Mouse (Mus musculus) thymus, postnatal 0 days (tissue): ENCODE measurements around the gene Traf3ip1. TPM values are rescaled to one million over a fixed set of nuclear protein-coding genes. Genes with fewer than 3 reads are reported as not detected.

ENCODE experiments used
- DNase-seq: peaks from one replicate; pipeline ENCODE4 v3.0.0-alpha.2; 2015; ENCODE audit warnings: low spot score
- polyA plus RNA-seq: library from polyadenylated mRNA; unstranded; fragments of >200 nt; fragmentation: Nextera tagmentation; extraction: Ambion mirVana; gene quantifications from 2 replicates; pipeline ENCODE4 v1.2.1, GENCODE M21; 2015

Traf3ip1 gene
- polyA plus RNA-seq, result 4.6 and 5.1 TPM in 2 replicates

DNA sequence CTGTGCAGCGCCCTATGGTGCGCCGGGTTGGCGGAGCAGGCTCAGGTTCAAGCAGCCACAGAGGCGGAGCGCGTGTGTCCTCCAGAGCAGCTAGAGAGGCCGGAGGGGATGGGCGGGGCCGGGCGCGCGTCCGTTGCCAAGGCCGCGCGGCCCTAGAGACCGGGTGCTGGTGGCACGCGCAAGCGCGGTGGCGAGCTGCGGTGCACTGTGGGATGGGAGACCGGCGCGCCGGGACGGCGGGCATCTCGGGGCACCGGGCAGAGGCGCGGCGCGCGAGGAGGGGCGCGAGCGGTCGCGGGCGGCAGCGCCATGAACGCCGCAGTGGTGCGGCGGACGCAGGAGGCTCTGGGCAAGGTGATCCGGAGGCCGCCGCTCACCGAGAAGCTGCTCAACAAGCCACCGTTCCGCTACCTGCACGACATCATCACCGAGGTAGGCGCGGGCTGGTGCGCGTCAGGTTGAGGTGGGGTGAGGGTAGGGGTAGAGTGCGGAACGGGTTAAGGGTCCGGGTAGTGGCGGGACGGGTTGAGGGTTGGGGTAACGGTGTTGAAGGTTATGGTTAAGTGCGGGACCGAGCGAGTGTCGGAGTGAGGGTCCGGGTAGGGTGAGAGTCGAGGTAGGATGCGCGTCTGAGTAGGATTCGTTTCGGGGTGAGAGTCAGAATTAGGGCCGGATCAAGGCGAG, at the start of gene Traf3ip1:
Gene Traf3ip1, plus strand, starts transcription at position 191 of the 684 bp plus-strand sequence.
- DNase-seq, result peak; percentile 92

DNA sequence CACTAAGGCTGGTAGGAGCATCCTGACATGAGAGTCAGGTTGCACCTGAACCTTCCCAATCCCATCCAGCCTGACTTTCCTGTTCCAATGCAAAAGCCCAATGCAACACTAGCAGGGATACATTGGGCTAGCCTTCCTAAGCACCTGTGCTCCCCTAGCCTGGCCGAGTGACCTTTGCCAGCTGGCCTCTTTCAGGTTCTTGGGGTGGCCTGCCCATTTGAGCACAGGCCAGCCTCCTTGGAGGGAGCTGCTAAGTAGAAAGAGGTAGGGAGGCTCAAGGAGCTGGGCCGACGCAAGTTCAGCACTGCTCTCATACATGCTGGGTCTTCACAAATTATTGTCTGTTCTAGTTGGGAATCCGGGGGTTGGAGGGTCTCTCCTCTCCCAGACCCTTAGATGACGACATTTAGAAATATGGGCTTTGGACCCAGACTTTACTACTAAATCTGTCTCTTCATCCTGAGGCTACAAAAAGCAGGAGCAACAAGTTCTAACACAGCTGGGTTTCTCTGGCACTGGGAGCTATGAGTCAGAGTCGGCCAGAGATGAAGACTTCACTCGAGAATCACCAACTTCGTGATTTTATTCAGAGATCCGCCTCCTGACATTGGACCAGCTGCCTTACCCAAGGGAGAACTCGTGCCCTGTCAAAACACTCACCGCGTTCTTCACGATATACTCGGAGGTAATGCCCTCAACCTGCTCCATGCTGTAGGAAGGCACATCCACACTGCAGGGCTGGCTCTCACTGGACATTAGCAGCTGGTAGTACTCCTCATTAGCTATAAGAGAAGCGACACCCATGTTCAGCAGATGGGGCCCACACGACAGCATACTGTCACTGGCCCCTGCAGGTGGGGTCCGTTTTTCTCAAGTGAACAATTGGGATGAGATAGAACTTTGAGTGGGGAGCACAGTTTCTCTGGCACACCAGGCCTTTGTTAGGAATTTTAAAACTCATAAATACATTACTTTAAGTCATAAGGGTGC, 49.3 kb upstream of the Traf3ip1 start:
- no peak for DNase-seq

DNA sequence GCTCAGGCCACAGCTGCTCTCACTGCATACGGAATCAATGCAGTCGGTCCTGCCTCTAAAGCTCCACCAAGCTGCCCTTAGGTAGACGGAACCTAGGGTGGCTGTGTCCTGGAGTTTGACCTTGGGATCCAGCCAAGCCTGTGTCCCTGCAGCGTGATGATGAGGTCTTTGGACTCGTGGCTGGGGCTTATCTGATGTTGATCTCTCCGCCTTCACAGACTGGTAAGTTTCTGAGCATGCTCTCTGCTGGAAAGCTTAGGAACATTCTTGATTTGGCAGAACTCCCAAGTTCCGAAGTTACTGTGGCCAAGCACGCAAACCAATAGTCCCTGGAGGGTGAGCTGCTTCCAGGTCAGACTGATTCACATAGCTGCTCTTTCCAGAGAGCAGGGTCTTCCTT, 48.4 kb upstream of the Traf3ip1 start:
- DNase-seq, result no peak

DNA sequence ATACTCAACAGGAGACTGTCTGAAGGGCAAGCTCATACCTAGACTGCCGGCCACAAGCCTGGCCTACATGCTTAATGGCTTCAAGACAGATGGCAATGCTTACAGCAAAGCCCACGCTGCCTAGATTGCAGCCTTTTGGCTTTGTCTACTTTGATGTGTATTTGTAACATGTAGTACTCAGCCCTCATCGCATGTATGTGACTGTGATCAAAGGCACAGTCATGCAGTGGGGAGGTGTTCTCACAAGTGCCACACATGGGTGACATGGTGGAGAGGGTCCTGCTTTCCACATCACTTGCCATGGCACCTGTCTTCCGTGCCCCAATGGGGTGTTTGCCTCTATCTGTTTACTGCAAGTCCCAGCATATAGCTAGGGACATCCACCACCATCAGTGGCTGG, 47.9 kb upstream of the Traf3ip1 start:
- no peak for DNase-seq

DNA sequence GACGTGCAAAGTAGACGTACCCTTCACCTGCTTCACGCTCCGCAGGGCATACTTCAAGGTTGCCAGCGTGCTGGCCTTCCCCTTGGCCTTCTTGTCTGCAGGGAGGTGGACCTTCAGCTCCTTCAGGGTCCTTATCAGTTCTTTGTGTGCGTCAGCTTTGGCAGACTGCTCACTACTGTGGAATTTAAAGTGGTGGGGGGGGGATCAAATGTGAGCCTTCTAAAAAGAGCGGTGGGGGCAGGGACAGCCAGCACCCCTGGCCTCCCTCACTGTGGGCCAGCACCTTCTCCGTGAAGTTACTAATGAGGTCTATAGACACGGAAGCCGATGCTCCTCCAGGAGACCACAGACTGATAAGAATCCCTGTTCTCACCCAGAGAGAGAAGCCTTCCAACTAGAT, 45.8 kb upstream of the Traf3ip1 start:
- no peak for DNase-seq

DNA sequence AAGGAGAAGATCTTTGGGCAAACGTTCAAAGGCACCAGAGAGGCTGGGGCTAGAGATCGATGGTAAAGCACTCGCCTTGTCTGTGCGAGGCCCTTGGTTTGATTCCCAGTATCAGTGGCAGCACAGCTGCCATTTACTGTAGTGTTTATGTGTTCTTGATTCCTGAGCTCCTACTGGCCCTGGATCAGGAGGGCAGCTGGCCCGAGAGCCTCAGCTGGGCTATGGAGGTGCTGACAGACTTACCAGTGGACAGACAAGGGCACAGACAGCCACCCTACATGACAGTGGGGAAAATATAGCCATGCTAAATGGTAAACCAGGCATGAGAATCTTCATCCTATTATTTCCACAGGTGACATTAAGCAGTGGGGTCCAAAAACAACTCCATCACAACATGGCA, 43.6 kb upstream of the Traf3ip1 start:
- DNase-seq, result no peak

DNA sequence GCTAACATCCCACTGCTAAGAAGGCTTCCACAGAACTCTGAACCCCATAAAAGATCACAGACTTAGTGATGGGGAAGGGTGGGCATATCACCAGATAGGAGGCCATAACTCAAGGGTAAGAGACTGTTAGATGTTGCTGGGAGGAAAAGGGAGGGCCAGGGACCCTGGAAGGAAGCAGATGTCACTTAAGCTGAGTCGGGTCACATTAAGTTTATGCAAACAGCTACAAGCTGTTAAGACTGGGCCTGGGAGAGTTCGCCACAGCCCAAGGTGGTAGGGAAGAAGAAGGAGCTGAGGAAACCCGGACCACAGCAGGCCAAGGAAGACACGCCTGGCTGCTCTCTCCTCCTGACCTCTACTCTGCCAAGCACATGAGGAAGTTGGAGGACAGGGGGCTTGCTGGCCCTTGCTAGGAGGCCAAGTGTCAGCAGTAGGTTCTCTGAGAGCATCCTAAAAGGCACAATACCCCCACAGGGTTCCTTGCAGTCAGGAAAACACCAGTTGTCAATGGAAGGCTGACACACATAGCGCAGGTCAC, 42.8 kb upstream of the Traf3ip1 start:
- DNase-seq, result no peak

DNA sequence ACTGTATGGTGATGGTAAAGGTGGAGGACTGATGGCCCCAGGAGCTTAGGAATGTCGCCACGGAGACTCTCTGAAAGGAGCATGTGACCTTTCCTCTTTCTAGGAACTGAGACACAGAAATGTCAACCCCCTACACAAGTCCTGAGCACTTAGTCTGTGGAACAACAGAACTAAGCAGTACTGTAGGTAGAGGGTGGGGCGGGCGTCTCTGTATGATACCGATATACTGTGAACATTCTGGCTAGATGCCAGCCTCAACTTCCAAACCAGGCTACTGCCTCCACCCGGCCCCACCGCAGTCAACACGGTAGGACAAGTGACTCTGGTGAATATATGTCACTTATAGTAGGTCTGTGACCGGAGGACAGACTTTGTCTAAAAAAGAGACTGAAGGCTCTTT, 40.5 kb upstream of the Traf3ip1 start:
- no peak for DNase-seq

DNA sequence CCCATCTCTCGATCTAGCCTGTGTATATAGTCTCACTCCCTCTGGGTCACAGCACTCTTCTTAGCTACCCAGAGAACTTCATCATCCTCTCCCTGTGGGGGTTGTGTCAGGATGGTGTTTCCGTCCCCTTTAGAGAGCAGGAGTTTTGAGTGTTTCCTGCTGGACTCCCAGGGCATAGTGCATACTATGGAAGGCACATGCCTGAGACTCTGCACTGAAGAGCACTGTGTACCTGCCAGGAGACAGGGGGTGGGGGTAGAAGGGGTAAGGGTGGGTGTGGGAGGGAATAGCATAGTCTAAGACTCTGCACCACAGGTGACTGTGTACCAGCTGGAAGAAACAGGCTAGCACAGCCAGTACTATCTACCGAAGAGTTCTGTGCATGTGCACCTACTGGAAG, 40.1 kb upstream of the Traf3ip1 start:
- no peak for DNase-seq

DNA sequence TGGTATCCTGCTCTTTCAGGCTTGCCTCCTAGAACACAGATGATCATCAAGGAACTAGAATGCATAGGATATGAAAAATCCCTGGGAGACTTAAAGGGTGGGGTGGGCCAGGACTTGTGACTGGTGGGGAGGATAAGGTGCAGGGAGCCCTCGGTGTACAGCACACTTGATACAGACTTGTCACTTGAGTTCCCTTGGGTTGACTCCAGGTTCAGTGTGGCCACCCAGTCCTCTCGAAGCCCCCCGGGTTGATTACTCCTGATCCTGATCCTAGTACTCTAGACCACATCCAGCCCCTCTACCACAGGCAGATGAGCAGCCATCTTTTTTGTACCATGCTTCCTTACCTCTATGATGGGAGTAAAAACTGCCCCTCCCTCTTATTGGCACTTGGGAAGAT, 39.5 kb upstream of the Traf3ip1 start:
- no peak for DNase-seq

DNA sequence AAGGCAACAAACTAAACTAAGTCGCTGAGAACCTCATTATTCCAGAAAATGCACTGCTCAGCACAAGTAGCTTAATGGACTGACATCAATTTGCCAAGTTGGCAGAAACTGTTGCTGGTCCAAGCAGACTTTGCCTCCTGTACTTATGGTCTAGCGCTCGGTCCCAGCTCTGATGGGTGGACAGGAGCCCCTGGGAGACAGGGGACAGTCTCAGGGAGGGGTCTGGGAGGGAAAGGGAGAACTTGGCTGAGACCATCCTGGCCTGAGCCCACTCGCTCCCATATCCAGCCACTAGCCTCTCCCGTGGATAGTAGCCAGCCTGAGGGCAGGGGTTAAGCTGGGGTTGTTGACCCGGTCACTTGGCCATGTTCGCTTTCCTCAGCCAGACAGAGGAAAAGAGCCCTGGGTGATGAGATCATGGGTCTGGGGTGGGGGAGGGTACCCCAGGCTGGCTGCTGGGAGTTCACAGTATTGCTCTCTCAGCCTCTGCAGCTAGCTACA, 38.7 kb upstream of the Traf3ip1 start:
- DNase-seq, result no peak

DNA sequence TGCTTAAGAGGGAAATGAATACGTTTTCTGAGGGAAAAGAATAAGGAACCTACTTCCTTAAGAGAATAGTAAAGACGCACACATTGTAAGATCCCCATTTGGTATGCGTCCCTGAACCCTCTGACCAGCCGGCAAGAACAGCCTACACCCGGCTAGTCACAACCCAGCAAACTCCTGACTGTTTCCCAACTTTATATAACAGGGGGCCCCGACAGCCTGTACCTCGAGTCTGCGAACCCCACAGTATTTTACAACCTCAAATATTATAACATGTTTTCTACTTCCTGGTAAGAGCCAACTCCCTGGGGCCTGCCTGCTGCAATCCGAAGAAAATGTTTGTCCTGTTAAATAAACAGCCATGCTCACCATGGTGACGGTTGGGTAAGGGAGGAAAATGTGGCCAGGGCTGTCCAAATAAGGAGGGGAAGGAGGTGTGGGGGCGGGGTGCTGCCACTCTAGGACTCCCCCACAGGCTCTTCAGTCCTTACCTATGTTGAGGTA, 38.1 kb upstream of the Traf3ip1 start:
- no peak for DNase-seq

DNA sequence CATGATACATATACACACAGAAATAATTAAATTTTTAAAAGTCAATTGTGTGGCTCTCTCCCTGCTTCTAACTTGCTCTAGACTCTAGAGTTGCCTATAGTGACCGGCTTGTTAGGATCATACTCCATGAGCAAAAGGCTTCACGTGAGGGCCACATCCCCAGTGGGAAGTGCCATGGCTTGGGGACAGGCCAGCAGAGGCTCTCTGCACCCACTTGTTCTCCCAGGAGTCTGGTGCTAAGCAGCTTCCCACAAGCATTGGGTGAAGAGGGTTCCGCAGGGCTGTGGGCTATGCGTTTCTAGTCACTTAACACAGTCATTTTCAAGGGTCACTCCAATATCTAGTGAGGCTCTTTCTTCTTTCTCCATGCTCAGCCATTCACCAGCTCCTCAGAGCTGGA, 37.3 kb upstream of the Traf3ip1 start:
- DNase-seq, result no peak

DNA sequence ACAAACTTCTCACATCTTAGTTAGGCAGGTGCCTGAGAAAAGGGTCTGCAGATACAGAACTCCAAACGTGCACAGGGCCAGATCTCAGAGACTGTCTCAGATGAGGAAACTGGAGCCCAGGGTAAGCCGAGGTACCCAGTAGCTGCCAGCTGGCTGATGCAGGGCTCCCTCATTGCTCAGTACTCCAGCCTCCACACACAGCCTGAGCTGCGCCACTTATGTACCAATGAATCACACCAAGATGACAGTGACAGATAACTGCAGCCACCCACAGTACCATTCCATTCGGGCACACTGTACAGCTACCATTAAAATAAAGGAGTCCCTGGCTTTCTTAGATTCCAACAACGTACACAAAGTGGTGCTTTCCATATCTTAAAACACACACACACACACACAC, 36.7 kb upstream of the Traf3ip1 start:
- DNase-seq, result no peak

DNA sequence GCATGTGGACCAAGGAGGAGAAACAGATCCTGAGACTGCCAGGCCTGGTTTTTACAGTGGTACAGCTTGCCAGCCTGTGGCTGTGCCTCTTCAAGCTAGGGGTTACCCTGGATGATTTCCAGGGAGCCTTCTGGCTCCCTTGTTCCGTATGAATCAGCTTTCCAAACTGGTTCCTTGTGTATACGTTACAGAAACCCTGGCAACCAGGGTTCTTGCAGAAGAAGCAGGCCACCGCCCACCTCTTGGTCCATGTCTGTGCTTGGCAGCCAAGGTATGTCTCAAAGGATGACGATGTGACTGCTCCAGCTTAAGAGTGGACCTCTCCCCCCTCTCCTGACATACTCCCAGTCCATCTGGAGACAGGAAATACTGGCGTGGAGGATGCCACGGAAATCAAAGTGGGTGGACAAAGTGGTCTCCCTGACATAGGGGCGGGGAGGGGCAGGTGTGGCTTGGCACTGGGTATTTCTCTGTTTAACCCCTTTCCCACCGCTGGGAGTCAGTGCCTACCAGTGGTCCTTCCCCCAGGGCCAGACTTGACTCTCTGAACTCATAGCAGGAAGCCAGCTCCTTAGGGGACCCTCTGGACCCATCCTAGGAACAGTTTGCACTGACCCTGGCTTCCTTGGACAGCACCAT, 36.1 kb upstream of the Traf3ip1 start:
- DNase-seq, result peak; percentile 21

DNA sequence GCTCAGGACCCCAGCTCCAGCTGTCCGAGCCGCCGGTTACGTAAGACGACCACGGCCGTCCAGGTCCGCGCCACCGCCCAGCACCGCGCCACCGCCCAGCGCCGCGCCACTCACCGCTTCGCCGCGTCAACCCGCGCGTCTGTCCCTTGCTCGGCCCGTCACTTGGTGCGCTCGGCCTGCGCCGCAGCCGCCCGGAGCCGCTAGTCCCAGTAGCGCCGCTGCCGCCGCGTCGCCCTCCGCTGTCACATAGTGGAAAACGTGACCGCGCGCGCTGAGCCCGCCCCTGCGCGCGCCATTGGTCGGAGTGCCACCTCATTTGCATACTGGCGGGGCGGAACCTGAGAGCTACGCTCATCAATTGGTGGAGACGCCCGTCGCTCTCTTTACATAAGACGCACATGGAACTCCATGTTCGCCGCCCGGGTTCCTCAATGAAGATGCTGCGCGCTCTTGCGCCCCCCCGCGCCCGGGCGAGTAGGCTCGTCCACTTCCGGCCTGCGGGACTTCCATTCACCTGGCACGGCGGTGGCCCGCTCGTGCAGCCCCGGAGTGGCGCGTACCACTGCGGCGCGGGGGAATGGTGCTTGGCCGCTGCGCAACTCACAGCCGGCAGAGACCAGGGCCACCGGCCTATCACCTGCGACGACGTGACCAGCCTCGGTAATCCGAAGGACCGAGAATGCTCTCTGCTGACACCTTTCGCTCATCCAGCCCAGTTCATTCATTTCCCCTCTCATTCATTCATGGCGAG, 35.2 kb upstream of the Traf3ip1 start, which contains the start of gene Per2:
Gene Per2, minus strand, starts transcription at position 266 of the 751 bp plus-strand sequence.
- peak; percentile 100 for DNase-seq

DNA sequence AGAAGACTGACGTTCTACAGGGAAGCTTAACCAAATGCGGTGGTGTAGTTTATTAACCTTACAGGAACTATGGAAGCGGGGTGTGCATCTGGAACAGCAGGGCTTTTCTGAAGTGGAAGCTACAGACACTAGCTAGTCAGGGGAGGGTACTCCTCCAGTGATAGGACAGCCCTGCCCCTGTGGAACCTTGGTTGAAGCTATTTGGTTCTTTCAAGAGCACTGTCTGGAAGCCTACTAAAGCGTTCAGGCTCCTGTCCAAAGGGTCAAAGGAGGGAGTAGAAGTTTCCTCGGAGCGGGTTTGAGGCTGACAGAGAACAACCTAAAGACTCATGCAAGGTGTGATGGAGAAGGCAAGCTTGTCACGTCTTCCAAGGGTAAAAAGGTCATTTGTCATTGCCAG, 34.4 kb upstream of the Traf3ip1 start:
- DNase-seq, result no peak

DNA sequence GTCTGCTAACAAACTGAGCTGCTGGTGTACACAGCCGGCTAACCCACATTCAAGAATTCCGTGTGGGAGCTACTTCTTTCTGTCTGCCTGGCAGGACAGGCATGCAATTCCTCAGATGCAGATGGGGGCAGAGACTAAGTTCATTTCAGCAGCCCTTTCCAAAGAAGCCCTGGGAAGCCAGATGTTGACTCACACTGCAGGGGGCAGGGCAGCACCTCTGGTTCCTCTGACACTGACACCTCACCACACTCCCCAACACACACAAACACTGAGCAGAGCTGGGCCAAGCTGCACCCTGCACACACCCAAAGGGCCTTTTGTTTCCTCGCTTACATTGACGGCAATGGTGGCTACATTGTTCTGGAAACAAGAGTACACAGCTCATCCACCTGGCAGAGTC, 33.9 kb upstream of the Traf3ip1 start:
- no peak for DNase-seq

DNA sequence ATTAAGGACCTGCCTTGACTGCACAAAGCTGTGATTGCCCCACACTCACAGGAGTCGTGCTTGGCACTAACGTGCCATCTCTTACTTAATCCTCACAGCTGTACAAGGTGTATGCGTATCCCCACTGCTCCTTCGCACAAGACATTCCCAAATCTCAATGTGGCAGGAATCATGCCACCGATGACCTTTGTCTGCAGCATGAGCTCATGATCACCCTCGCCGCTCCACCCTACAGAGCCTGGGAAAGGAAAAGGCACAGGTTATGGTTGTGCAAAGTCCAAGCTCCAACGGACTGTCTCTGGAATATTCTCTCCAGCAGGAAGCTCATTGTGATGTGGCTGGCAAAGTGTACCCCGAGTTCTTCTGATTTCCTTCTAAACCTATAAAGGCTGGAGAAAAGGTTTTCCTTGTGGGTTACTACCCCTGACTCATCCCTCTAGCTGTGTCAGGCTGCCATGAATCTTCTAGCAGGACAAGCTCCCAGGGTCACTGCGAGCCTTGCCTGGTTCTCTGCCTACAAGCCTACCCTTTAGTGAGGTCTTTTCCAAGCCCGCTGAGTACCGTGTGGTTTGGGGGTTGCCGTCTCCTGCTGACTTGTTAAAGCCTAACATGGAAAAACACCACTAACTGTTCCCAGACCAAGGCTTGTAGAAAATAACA, 31.0 kb upstream of the Traf3ip1 start:
- DNase-seq, result no peak

DNA sequence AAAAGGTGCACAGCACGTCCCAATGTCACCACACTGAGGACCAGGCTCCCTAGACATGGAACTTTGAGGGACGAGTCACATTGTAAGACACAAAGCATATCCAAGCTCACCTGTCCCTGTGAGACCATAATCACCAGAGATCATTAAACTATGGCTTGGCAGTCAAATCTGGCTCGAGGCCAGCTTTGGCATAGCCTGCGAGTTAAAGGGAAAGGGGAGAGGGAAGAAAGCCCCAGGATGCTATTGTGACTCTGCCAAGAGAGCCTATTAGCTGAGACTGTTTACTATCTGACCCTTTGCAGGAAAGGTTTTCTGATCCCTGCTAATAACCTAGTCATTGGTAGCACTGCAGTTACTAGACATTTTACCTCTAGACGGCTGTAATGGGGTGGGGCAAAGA, 30.0 kb upstream of the Traf3ip1 start:
- no peak for DNase-seq
